Comparison of ENCODE assay signal across 19 mouse cellular contexts in the genomic region with DNA sequence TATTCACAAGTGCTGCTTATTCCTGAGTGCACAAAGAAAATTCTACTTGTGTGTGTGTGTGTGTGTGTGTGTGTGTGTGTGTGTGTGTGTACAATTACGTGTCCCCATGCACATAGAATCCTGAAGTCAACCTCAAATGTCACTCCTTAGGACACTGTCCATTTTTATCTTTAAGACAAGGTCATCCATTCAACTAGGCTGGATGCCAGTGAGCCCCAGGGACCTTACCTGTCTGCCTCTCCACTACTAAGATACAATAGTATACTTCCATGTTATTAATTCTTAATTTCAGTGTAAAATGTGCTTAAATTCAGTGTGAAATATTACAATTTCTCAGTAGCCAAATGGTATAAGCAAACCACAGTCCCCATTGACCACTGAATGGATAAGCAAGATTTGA.
A peak's percentile ranks its signal among the peaks of the same experiment; 100 is the strongest.
DNase-seq lines count a peak whose midpoint lies in the region; ATAC-seq and TF ChIP-seq lines count a peak whose summit lies in the region.
"Had no signal": no experiment of that assay in that cellular context is flagged by ENCODE, and none has a peak within 500 bp of the region (broad histone marks: within the 10 kb centered on the region; RNA-seq: fewer than 3 reads in every experiment).

No protein-coding gene starts in this region.

- peaks cover 6% of the 10 kb centered on the region; the same call in 1 of the 2 replicates for H3K4me1 ChIP-seq in forebrain, embryonic 15.5 days
- H3K4me1 ChIP-seq in forebrain, embryonic 10.5 days = peaks cover 9% of the 10 kb centered on the region
- H3K4me1 ChIP-seq in lung, embryonic 14.5 days (ENCODE audit: insufficient read depth) = no peaks in the 10 kb centered on the region
- H3K4me1 ChIP-seq in limb, embryonic 10.5 days = peaks cover 18% of the 10 kb centered on the region

- 0 out of 2 replicates have a peak overlapping the region, but pooled peaks have one; percentile 10 for H3K27ac ChIP-seq in forebrain, embryonic 15.5 days (replicated peaks)
- no peak overlapping the region for H3K27ac ChIP-seq in forebrain, embryonic 10.5 days
- H3K27ac ChIP-seq in lung, embryonic 14.5 days (ENCODE audit: low read depth) = no peak overlapping the region
- peak overlapping the region; percentile 66 for H3K27ac ChIP-seq in limb, embryonic 10.5 days
- H3K27ac ChIP-seq: gastrocnemius, adult 2 months; hindbrain, embryonic 13.5 days had no signal

- no peaks in the 10 kb centered on the region for H3K36me3 ChIP-seq in forebrain, embryonic 15.5 days
- H3K36me3 ChIP-seq in forebrain, embryonic 10.5 days (replicated peaks) = no peaks in the 10 kb centered on the region
- H3K36me3 ChIP-seq in lung, embryonic 14.5 days (ENCODE audit: insufficient read depth) = no peaks in the 10 kb centered on the region
- H3K36me3 ChIP-seq in limb, embryonic 10.5 days = no peaks in the 10 kb centered on the region
- H3K36me3 ChIP-seq: G1E; hindbrain, embryonic 13.5 days had no signal

- 56% methylated on average over 1 of the region's 1 CpGs for WGBS in forebrain, embryonic 15.5 days
- 91% methylated on average over 1 of the region's 1 CpGs for WGBS in forebrain, embryonic 10.5 days
- WGBS in lung, embryonic 14.5 days = 73% methylated on average over 1 of the region's 1 CpGs
- WGBS in limb, embryonic 10.5 days = 92% methylated on average over 1 of the region's 1 CpGs

- no peaks in the 10 kb centered on the region for H3K9me3 ChIP-seq in forebrain, embryonic 15.5 days
- H3K9me3 ChIP-seq in forebrain, embryonic 10.5 days = no peaks in the 10 kb centered on the region
- H3K9me3 ChIP-seq in lung, embryonic 14.5 days (ENCODE audit: low read depth, low read length) = no peaks in the 10 kb centered on the region
- no peaks in the 10 kb centered on the region for H3K9me3 ChIP-seq in limb, embryonic 10.5 days (replicated peaks)
- H3K9me3 ChIP-seq: G1E; hindbrain, embryonic 13.5 days had no signal

- H3K4me3 ChIP-seq in forebrain, embryonic 15.5 days = no peak overlapping the region
- no peak overlapping the region for H3K4me3 ChIP-seq in forebrain, embryonic 10.5 days
- H3K4me3 ChIP-seq in lung, embryonic 14.5 days (ENCODE audit: low read depth, low read length) = no peak overlapping the region
- no peak overlapping the region for H3K4me3 ChIP-seq in limb, embryonic 10.5 days
- H3K4me3 ChIP-seq: gastrocnemius, adult 2 months; hindbrain, embryonic 13.5 days had no signal

- DNase-seq in cerebellum, postnatal 14 days = peak; percentile 72 to 75
- no peak for DNase-seq in cerebellum, postnatal 25 days
- DNase-seq in forebrain, embryonic 10.5 days (ENCODE audit: extremely low spot score, low spot score) = no peak
- DNase-seq in lung, embryonic 14.5 days = no peak
- no peak for DNase-seq in lung, postnatal 4 days
- no peak for DNase-seq in limb, embryonic 10.5 days (ENCODE audit: low spot score)
- DNase-seq in adrenal gland, adult 2 months = no peak
- DNase-seq: adrenal gland, adult 8-10 months; B cell, adult 2 months; gastrocnemius, postnatal 14 days had no signal

- H3K4me2 ChIP-seq in forebrain, embryonic 15.5 days (replicated peaks) = no peak overlapping the region
- no peak overlapping the region for H3K4me2 ChIP-seq in lung, embryonic 14.5 days
- H3K4me2 ChIP-seq: heart, embryonic 11.5 days; hindbrain, embryonic 13.5 days had no signal

- TF ChIP-seq CTCF in lung, embryonic 14.5 days (IDR thresholded peaks at IDR 0.05; ENCODE audit: low read depth) = no peak

- H3K9ac ChIP-seq in forebrain, embryonic 15.5 days (replicated peaks) = no peak overlapping the region
- H3K9ac ChIP-seq in lung, embryonic 14.5 days = no peak overlapping the region
- H3K9ac ChIP-seq: forebrain, postnatal 0 days; hindbrain, embryonic 13.5 days had no signal

- no peak for ATAC-seq in forebrain, embryonic 15.5 days (replicated peaks)
- peak; percentile 21; the same call in 1 of the 2 replicates for ATAC-seq in lung, embryonic 14.5 days (ENCODE audit: insufficient read depth)
- ATAC-seq: inflammation-experienced regulatory T-cells, adult 6 months; Patski had no signal

- no peaks in the 10 kb centered on the region for H3K27me3 ChIP-seq in forebrain, embryonic 15.5 days
- no peaks in the 10 kb centered on the region for H3K27me3 ChIP-seq in forebrain, embryonic 10.5 days (ENCODE audit: poor library complexity, severe bottlenecking)
- H3K27me3 ChIP-seq in lung, embryonic 14.5 days (ENCODE audit: insufficient read depth, low read length) = no peaks in the 10 kb centered on the region
- no peaks in the 10 kb centered on the region for H3K27me3 ChIP-seq in limb, embryonic 10.5 days (ENCODE audit: low read depth, poor library complexity, severe bottlenecking)
- H3K27me3 ChIP-seq: CH12.LX; hindbrain, embryonic 13.5 days had no signal

Comparison
In these comparisons a context has a peak if more than half of its experiments do, and no peak if none do; other contexts are left out.
1. DNase-seq: peak in cerebellum, postnatal 14 days (2 of 2); none in cerebellum, postnatal 25 days (0 of 2), forebrain, embryonic 10.5 days (single experiment), lung, embryonic 14.5 days (single experiment), lung, postnatal 4 days (0 of 2), limb, embryonic 10.5 days (single experiment) and adrenal gland, adult 2 months (single experiment).
2. H3K27ac ChIP-seq: peak in forebrain, embryonic 15.5 days (single experiment) and limb, embryonic 10.5 days (single experiment); none in forebrain, embryonic 10.5 days (single experiment) and lung, embryonic 14.5 days (single experiment).